Mouse (Mus musculus) liver, adult 2 months (tissue): ENCODE data around the gene Gm7714. TPM values are rescaled to one million over a fixed set of nuclear protein-coding genes. Genes with fewer than 3 reads are reported as not detected.
"Not testable (repeated sequence)": the region's sequence is repeated elsewhere in the genome, so short reads cannot be mapped to it uniquely, and the experiment has no call there.

Source experiments
- DNase-seq: peaks from one replicate; pipeline ENCODE4 v3.0.0-alpha.2; 2011; ENCODE audit warnings: low read depth, low spot score; ENCODE audit errors: extremely low read depth
- H3K27ac ChIP-seq: fragments of 200-500 bp; replicated peaks from 2 replicates; pipeline ENCODE4 v1.5.1; 2012; ENCODE audit warnings: low read depth, mild to moderate bottlenecking, control low read depth, inconsistent platforms, low read length; ENCODE audit not compliant: insufficient read depth
- H3K27me3 ChIP-seq: fragments of 200-500 bp; 2 replicates; pipeline ENCODE4 v1.6.1; 2012; ENCODE audit warnings: mild to moderate bottlenecking, moderate library complexity, low read length, inconsistent platforms; ENCODE audit not compliant: control insufficient read depth, insufficient read depth
- H3K36me3 ChIP-seq: fragments of 200-500 bp; 2 replicates; pipeline ENCODE4 v1.6.1; 2012; ENCODE audit warnings: low read length, inconsistent platforms; ENCODE audit not compliant: control insufficient read depth, insufficient read depth
- H3K4me1 ChIP-seq: fragments of 200-500 bp; 2 replicates; pipeline ENCODE4 v1.6.1; 2011; ENCODE audit warnings: low read length; ENCODE audit not compliant: control insufficient read depth, insufficient read depth
- H3K4me3 ChIP-seq: fragments of 200-500 bp; 2 replicates; pipeline ENCODE4 v1.5.1; 2011; ENCODE audit warnings: low read depth, mild to moderate bottlenecking, control low read depth, low read length, moderate library complexity; ENCODE audit not compliant: insufficient read depth
- H3K79me2 ChIP-seq: fragments of 200-500 bp; 2 replicates; pipeline ENCODE4 v1.6.1; 2012; ENCODE audit warnings: inconsistent platforms, mild to moderate bottlenecking, low read length, moderate library complexity; ENCODE audit not compliant: control insufficient read depth, insufficient read depth
- H3K9ac ChIP-seq: fragments of 200-500 bp; 2 replicates; pipeline ENCODE4 v1.6.1; 2012; ENCODE audit warnings: low read depth, mild to moderate bottlenecking, control low read depth, inconsistent platforms, low read length
- CTCF ChIP-seq: fragments of 200-500 bp; IDR thresholded peaks from 2 replicates; pipeline ENCODE4 v1.5.1; 2011; ENCODE audit warnings: low read depth, low read length, control low read depth
- POLR2A ChIP-seq: fragments of 200-500 bp; IDR thresholded peaks from 2 replicates; pipeline ENCODE4 v1.6.1; 2011; ENCODE audit warnings: low read length, control low read depth; ENCODE audit not compliant: insufficient read depth; ENCODE audit errors: extremely low read depth
- WGBS: fragments of 180-500 bp; shearing (Covaris S2); methylation state at CpG from one replicate; pipeline ENCODE4 v1.1.7; 2018; 5-methylcytosine and 5-hydroxymethylcytosine counted together
- polyA plus RNA-seq: library from polyadenylated mRNA; depleted of rRNA; stranded (reverse); fragments of >200 nt; gene quantifications from 2 replicates; pipeline ENCODE4 v1.2.3, GENCODE M21; 2012; rRNA removed
- total RNA-seq: library from RNA; depleted of rRNA; stranded (reverse); fragments of >200 nt; gene quantifications from 2 replicates; pipeline ENCODE4 v1.2.3, GENCODE M21; 2014; rRNA removed

The Gm7714 gene
- not detected in 2 replicates for total RNA-seq
- polyA plus RNA-seq, result not detected in 2 replicates

- TF ChIP-seq POLR2A, result no peak
- no peak for TF ChIP-seq CTCF
- no peak within 1 kb of the TSS for H3K27ac ChIP-seq
- no peak for DNase-seq
- H3K79me2 ChIP-seq, result no peaks in the 10 kb centered on the region
- WGBS, result 62% methylated on average over 1 of the region's 1 CpGs
- H3K4me1 ChIP-seq, result no peaks in the 10 kb centered on the region
- H3K27me3 ChIP-seq, result no peaks in the 10 kb centered on the region
- no peaks in the 10 kb centered on the region for H3K36me3 ChIP-seq
- no peak within 1 kb of the TSS for H3K4me3 ChIP-seq
- no peak within 1 kb of the TSS for H3K9ac ChIP-seq
These were observed at the start of gene Gm7714 for GRCm38 (mm10) chr5:88268619-88269018. Gene Gm7714 (plus strand): TSS chr5:88268919.

DNA sequence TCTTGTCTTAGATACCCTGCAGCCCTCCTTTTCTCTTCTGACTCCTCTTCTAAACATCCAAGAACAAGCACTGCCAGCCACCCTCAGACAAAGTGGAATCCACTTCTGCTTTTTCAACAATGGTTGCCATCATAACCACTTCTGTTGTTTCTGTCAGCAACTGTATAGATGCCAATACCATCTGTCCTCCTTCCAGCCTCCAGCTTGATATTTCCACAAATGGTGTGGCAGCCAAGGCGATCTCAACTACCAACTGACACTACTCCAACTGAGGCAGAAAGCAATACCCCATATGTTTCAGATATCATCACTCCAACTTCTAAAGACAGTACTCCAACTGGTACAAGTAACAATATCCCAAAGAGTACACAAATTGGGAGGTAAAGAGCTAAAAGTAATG is 12.2 kb upstream of the Gm7714 start:
- WGBS, result 78% methylated on average over 1 of the region's 1 CpGs
- no peaks in the 10 kb centered on the region for H3K36me3 ChIP-seq
- no peaks in the 10 kb centered on the region for H3K27me3 ChIP-seq
- H3K27ac ChIP-seq, result no peak overlapping the region
- H3K4me3 ChIP-seq, result no peak overlapping the region
- DNase-seq, result no peak
- H3K9ac ChIP-seq, result no peak overlapping the region
- TF ChIP-seq CTCF, result no peak
- no peak for TF ChIP-seq POLR2A
- no peaks in the 10 kb centered on the region for H3K4me1 ChIP-seq
- H3K79me2 ChIP-seq, result no peaks in the 10 kb centered on the region

DNA sequence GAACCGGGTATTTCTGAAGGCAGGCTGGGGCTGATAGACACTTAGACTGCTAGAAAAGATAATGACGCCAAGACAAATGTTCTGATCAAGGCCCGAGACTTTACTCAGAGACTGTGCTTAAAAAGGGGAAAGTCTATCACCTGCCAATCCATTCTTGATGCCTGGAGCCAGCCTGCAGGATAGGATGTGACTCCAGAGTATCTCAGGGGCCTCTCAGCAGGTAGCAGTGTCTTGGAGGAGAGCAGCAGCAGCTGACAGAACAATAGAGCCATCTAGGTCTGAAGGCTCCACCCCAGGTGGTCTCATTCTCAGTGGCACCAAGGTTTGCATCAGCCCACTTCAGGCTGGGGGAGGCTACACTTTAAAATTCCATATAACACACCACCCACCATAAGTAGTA is 42.6 kb downstream of the Gm7714 start:
- not testable (repeated sequence) for H3K79me2 ChIP-seq, H3K27ac ChIP-seq, DNase-seq, H3K27me3 ChIP-seq, H3K36me3 ChIP-seq, H3K9ac ChIP-seq, H3K4me3 ChIP-seq, H3K4me1 ChIP-seq
- 68% methylated on average over 3 of the region's 3 CpGs for WGBS

GRCm38 (mm10) chr5:88317012-88317411 is 48.3 kb downstream of the Gm7714 start, which contains the start of gene Prol1:
Gene Prol1 (plus strand): TSS chr5:88317312.
- Histone ChIP-seq H3K79me2 (no peaks in the 10 kb centered on the region), H3K4me1 (no peaks in the 10 kb centered on the region), H3K4me3 (no peak within 1 kb of the TSS), H3K36me3 (no peaks in the 10 kb centered on the region), H3K27ac (no peak within 1 kb of the TSS), H3K9ac (no peak within 1 kb of the TSS), H3K27me3 (no peaks in the 10 kb centered on the region)
- TF ChIP-seq POLR2A, result no peak
- TF ChIP-seq CTCF, result no peak
- DNase-seq, result no peak
- WGBS, result 96% methylated on average over 1 of the region's 1 CpGs

Other genes starting within 250 kb of the Gm7714 start
- gene Smr2, start 182.4 kb upstream of the Gm7714 start, total RNA-seq, result not detected in 2 replicates
- gene Smr2, start 182.4 kb upstream of the Gm7714 start, polyA plus RNA-seq, result not detected in 2 replicates
- not detected in 2 replicates for gene Gm11116, start 157.4 kb upstream of the Gm7714 start, total RNA-seq
- not detected in 2 replicates for gene Gm11116, start 157.4 kb upstream of the Gm7714 start, polyA plus RNA-seq
- gene Gm11115, start 114.8 kb upstream of the Gm7714 start, total RNA-seq, result not detected in 2 replicates
- gene Gm11115, start 114.8 kb upstream of the Gm7714 start, polyA plus RNA-seq, result not detected in 2 replicates
- gene Prol1, start 48.4 kb downstream of the Gm7714 start, total RNA-seq, result not detected in 2 replicates
- not detected in 2 replicates for gene Prol1, start 48.4 kb downstream of the Gm7714 start, polyA plus RNA-seq
- not detected in 2 replicates for gene Amtn, start 107.2 kb downstream of the Gm7714 start, total RNA-seq
- not detected in 2 replicates for gene Amtn, start 107.2 kb downstream of the Gm7714 start, polyA plus RNA-seq
- gene Ambn, start 187.1 kb downstream of the Gm7714 start, total RNA-seq, result not detected in 2 replicates
- gene Ambn, start 187.1 kb downstream of the Gm7714 start, polyA plus RNA-seq, result not detected in 2 replicates
- gene Enam, start 219.1 kb downstream of the Gm7714 start, total RNA-seq, result not detected in 2 replicates
- gene Enam, start 219.1 kb downstream of the Gm7714 start, polyA plus RNA-seq, result not detected in 2 replicates